Comparison of ENCODE assay signal across 26 mouse cellular contexts in genomic region chr13:73575051-73575450, GRCm38 (mm10). TPM values are rescaled to one million over a fixed set of nuclear protein-coding genes. Genes with fewer than 3 reads are reported as not detected.
"Had no signal": no experiment of that assay in that cellular context is flagged by ENCODE, and none has a peak within 500 bp of the region (broad histone marks: within the 10 kb centered on the region; RNA-seq: fewer than 3 reads in every experiment).

No protein-coding gene starts in this region.

- H3K36me3 ChIP-seq: lung, embryonic 15.5 days; midbrain, embryonic 10.5 days; midbrain, embryonic 12.5 days; neural tube, embryonic 13.5 days; neural tube, embryonic 15.5 days; stomach, embryonic 15.5 days had no signal

- H3K4me1 ChIP-seq: lung, embryonic 15.5 days; midbrain, embryonic 10.5 days; midbrain, embryonic 12.5 days; neural tube, embryonic 13.5 days; neural tube, embryonic 15.5 days; stomach, embryonic 15.5 days had no signal

- H3K4me2 ChIP-seq: lung, embryonic 15.5 days; midbrain, embryonic 12.5 days; neural tube, embryonic 13.5 days; neural tube, embryonic 15.5 days; stomach, embryonic 15.5 days had no signal

- DNase-seq: liver, postnatal 0 days; lung, adult 2 months; lung, postnatal 14 days; lung, postnatal 36 days; midbrain, embryonic 14.5 days; retina, postnatal 1 day; right cerebral cortex, adult 18-20 months; right cerebral cortex, postnatal 25 days; right cerebral cortex, postnatal 4 days; spleen, adult 18-20 months; thymus, adult 2 months; thymus, postnatal 25 days; thymus, postnatal 4 days had no signal

- H3K9me3 ChIP-seq: lung, embryonic 15.5 days; midbrain, embryonic 10.5 days; midbrain, embryonic 12.5 days; neural tube, embryonic 13.5 days; neural tube, embryonic 15.5 days; stomach, embryonic 15.5 days had no signal

- H3K27ac ChIP-seq: lung, embryonic 15.5 days; macrophage; midbrain, embryonic 10.5 days; midbrain, embryonic 12.5 days; neural tube, embryonic 13.5 days; neural tube, embryonic 15.5 days; stomach, embryonic 15.5 days; stomach, postnatal 0 days had no signal

- H3K9ac ChIP-seq: liver, postnatal 0 days; lung, embryonic 15.5 days; midbrain, embryonic 12.5 days; neural tube, embryonic 13.5 days; neural tube, embryonic 15.5 days; stomach, embryonic 15.5 days had no signal

- ATAC-seq: liver, postnatal 0 days; lung, postnatal 0 days; midbrain, embryonic 16.5 days had no signal

- H3K4me3 ChIP-seq: lung, embryonic 15.5 days; midbrain, embryonic 10.5 days; midbrain, embryonic 12.5 days; myocyte; neural tube, embryonic 13.5 days; neural tube, embryonic 15.5 days; stomach, embryonic 15.5 days had no signal

- H3K27me3 ChIP-seq: lung, embryonic 15.5 days; midbrain, embryonic 12.5 days; neural tube, embryonic 13.5 days; stomach, embryonic 15.5 days had no signal

RNA-seq across cellular contexts. Expression of gene Slc6a3, which starts 38.5 kb away (rescaled TPM):
- total RNA-seq: megakaryocyte-erythroid progenitor cell, adult 5-6 weeks had no signal
- polyA plus RNA-seq: macrophage; myocyte; neural tube, embryonic 11.5 days; stomach, postnatal 0 days had no signal

RNA-seq across cellular contexts. Expression of gene Tert, which starts 51.7 kb away (rescaled TPM):
- polyA plus RNA-seq: macrophage had no signal
